Mouse (Mus musculus): ENCODE data around the gene Utp6. TPM values are rescaled to one million over a fixed set of nuclear protein-coding genes. Genes with fewer than 3 reads are reported as not detected.
"Not testable (repeated sequence)": the region's sequence is repeated elsewhere in the genome, so short reads cannot be mapped to it uniquely, and the experiment has no call there.

Gene Utp6
- total RNA-seq (2021): 10 to 100 TPM; 25.5 to 30.4 TPM
- long read RNA-seq, experiment 1, transcript Utp6-201 (19 exons, 3,877 nt): major isoform, 5 of 18 reads
- long read RNA-seq, experiment 1, partial matches to known transcripts: 0 of 18 reads
- long read RNA-seq, experiment 1, other reads (novel, unspliced or antisense): 13 of 18 reads
- long read RNA-seq, experiment 2, transcript Utp6-201 (19 exons, 3,877 nt): major isoform, 5 of 14 reads
- long read RNA-seq, experiment 2, partial matches to known transcripts: 1 of 14 reads
- long read RNA-seq, experiment 2, other reads (novel, unspliced or antisense): 8 of 14 reads

- intact Hi-C loops (cut with DNase I): loop anchor here (5.0 kb wide), 2 partner anchors 255 to 275 kb away; no protein-coding TSS in a partner anchor
- DNase-seq: peak; percentile 96 to 99
Measured at GRCm38 (mm10) chr11:79962125-79962876, at the start of gene Utp6. TSS of gene Utp6 (minus strand) at chr11:79962390.

GRCm38 (mm10) chr11:79994271-79994988 is 32.2 kb upstream of the Utp6 start:
- no peak for DNase-seq
- intact Hi-C loops (cut with DNase I): no loop called here

DNA sequence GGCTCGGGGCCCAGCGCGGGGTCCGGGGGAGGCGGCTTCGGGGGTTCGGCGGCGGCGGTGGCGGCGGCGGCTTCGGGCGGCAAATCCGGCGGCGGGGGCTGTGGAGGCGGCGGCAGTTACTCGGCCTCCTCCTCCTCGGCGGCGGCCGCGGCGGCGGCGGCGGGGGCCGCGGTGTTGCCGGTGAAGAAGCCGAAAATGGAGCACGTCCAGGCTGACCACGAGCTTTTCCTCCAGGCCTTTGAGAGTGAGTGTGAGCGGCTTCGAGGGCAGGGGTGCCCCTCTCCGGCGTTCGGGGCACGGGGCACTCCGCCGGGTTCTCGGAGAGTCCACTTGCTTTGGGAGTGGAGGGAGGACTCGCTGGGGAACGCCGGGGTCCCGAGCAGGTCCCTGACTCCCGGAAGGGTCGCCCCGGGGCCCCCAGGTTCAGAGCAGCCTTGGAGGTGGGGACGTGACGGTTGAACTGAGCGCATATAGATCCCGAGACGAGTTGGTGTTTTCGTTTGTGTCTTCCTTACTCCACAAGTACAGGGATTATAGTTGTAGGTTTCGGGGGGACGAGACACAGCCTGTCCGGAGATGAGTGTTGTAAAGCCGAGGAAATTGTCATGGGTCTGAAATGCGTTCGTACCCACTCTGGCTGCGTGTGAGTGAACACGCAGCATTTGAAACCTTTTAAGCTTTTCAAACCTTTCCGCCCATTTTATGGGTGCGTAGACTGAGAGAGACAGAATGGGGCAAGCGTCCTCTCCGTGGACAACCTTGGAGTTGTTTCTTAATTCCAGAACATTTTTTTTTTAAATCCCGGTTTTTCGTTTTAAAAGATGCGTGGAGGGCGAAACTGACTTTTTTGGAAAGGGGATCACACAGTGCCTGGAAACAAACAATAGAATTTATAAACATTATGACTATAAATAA is 31.4 kb upstream of the Utp6 start:
- no peak for DNase-seq
- intact Hi-C loops (cut with DNase I): no loop called here

DNA sequence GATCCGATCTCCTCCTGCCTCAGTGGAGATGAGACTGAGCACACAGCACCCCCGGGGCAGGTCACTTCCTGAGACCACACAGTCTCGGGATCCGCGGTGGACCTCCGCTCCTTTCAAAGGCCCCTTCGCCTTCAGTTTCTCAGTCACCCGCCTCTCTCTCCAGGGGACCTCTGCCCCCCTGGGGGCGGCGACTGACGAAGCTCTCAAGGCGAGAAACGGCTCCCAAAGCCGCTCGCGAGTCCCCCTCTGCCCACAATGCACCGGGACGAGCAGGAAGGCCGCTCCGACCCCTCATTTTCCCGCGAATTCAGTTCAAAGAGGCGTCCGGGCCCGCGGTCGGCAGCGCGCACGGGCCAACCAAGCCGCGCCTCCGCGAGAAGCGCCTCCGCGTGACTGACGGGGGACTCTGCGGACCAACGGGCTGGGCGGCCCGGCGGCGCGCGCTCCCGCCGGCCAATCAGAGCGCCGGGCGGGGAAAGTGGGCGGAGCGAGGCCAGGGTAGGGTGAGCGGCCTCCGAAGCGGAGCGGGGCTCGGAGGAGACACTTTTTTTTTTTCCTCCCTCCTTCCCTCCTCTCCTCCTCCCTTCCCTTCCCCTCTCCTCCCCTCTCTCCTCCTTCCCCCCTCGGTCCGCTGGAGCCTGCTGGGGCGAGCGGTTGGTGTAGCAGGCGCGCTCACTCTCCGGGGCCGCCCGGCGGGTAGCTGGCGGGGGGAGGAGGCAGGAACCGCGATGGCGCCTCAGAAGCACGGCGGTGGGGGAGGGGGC is 30.6 kb upstream of the Utp6 start, which contains the start of gene Suz12:
Gene Suz12, plus strand, starts transcription at position 515 of the 764 bp plus-strand sequence.
- DNase-seq: peak; percentile 85 to 92
- intact Hi-C loops (cut with DNase I): no loop called here

- intact Hi-C loops (cut with DNase I): no loop called here
- DNase-seq: peak in 1 of 2 experiments; percentile 11
Measured at GRCm38 (mm10) chr11:79992035-79992591, 29.9 kb upstream of the Utp6 start.

DNA sequence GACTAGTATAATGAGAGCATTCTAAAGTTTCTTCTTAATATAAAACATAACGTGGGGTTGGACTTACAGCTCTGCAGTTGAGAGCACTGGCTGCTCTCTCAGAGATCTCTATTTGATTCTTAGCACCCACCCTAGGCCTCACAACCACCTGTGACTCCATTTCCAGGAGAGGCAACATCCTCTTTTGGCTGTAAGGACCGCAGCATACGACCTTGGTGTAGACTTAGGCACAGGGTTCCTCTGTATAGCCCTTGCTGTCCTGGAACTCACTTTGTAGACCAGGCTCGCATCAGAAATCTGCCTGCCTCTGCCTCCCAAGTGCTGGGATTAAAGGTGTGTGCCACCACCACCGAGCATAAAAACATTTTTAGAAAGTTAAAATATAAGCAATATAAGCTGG is 29.4 kb upstream of the Utp6 start:
- intact Hi-C loops (cut with DNase I): no loop called here
- DNase-seq: no peak

- no peak for DNase-seq
- intact Hi-C loops (cut with DNase I): no loop called here
Measured at GRCm38 (mm10) chr11:79990120-79990519, 27.9 kb upstream of the Utp6 start.

- intact Hi-C loops (cut with DNase I): no loop called here
- DNase-seq: no peak
Measured at GRCm38 (mm10) chr11:79987896-79988295, 25.7 kb upstream of the Utp6 start.

GRCm38 (mm10) chr11:79986886-79987285 is 24.7 kb upstream of the Utp6 start:
- no peak for DNase-seq
- intact Hi-C loops (cut with DNase I): no loop called here

GRCm38 (mm10) chr11:79977747-79978146 is 15.6 kb upstream of the Utp6 start:
- DNase-seq; intact Hi-C loops (cut with DNase I): not testable (repeated sequence)

DNA sequence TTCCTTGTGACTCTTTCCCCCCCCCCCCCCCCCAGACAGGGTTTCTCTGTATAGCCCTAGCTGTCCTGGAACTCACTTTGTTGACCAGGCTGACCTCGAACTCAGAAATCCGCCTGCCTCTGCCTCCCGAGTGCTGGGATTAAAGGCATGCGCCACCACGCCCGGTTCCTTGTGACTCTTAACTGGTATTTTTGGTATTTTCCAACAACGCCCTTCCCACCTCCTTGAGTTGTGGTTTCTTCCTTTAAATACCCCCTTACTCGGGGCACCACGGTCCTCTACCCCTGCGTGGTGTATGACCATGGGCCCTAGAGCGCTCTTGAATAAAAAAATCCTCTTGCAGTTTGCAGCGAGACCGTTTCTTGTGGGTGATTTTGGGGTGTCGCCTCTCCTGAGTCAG is 14.9 kb upstream of the Utp6 start:
- DNase-seq; intact Hi-C loops (cut with DNase I): not testable (repeated sequence)

GRCm38 (mm10) chr11:79976645-79977044 is 14.5 kb upstream of the Utp6 start:
- intact Hi-C loops (cut with DNase I); DNase-seq: not testable (repeated sequence)

- intact Hi-C loops (cut with DNase I): no loop called here
- no peak for DNase-seq
Measured at GRCm38 (mm10) chr11:79976222-79976621, 14.0 kb upstream of the Utp6 start.

DNA sequence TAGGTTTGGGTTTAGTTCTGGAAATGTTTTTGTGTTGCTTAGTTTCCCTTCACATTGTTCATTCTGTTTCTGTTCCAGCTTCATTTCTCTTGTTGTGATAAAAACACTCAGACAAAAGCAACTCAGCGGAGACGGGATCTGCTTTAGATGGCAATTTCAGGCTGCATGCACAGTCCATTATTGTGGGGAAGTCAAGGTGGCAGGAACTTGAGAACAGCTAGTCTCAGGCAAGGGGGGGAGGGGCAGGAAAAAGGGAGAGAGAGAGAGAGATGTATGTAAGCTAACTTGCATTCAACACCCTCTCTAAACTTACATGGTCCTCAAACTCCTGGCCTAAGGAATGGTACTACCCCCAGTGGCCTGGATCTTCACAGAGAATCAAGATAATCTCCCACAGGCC is 13.2 kb upstream of the Utp6 start:
- intact Hi-C loops (cut with DNase I): no loop called here
- no peak for DNase-seq

- peak in 1 of 2 experiments; percentile 17 for DNase-seq
- intact Hi-C loops (cut with DNase I): no loop called here
Measured at GRCm38 (mm10) chr11:79973626-79974476, 11.7 kb upstream of the Utp6 start.

GRCm38 (mm10) chr11:79973133-79973532 is 10.9 kb upstream of the Utp6 start:
- intact Hi-C loops (cut with DNase I): no loop called here
- DNase-seq: no peak

DNA sequence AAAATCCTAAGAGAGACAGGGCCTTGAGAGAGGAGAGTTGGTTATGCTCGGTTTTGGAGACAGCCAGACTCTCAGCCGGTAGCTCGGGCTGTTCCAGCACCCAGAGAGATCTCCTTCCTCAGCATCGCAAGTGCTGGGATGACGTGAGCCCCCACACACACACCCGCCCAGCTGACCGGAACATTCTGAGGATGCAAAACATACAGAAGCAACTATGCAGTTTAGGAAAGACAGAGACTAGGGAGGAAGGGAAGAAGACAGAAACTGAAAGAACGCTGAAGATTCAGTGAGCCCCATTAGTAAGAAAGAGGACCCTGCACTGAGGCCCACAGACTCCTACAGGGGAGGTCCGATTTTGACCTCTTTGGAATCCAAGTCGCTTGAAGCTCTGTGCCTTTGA is 5.6 kb upstream of the Utp6 start:
- intact Hi-C loops (cut with DNase I): no loop called here
- no peak for DNase-seq

DNA sequence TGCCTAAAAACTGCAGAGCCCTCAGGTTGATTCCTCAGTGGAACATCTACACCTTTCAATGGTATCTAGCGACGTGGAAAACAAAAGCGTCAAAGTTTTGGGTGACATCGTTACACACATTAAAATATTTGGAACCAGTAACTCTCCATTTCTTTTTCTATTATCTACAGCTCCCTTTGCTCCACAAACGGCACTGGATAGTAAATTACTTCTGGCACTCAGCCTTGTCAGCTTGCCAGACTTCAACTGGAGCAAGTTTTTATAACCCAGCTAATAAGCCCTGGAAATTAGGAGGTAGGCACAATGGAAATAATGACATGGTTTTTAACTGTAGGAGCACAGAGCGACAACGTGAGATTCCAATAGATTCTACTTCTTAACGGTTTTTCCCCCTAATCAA is 3.7 kb upstream of the Utp6 start:
- peak in 1 of 2 experiments; percentile 7 for DNase-seq
- intact Hi-C loops (cut with DNase I): no loop called here

Measured in gastrocnemius, postnatal 36 days (tissue).